Mouse (Mus musculus) heart, embryonic 16.5 days (tissue): ENCODE measurements around the gene Metrnl. TPM values are rescaled to one million over a fixed set of nuclear protein-coding genes. Genes with fewer than 3 reads are reported as not detected.

ENCODE experiments used
- ATAC-seq: fragments of 200-750 bp; cut with Nextera tagmentation; replicated peaks from 2 replicates; pipeline ENCODE4 v1.8.0; 2017; ENCODE audit warnings: moderate number of reproducible peaks; ENCODE audit not compliant: insufficient read depth, low FRiP score; ENCODE audit errors: extremely low read depth
- H3K27ac ChIP-seq: fragments of 300-500 bp; sonication (generic); 2 replicates; pipeline ENCODE4 v1.5.1; 2014; ENCODE audit warnings: mild to moderate bottlenecking, low read length, control low read depth, moderate library complexity
- H3K27me3 ChIP-seq: fragments of 300-500 bp; sonication (generic); 2 replicates; pipeline ENCODE4 v1.6.1; 2014; ENCODE audit warnings: low read length, mixed read lengths; ENCODE audit not compliant: control insufficient read depth, insufficient read depth
- H3K36me3 ChIP-seq: fragments of 300-500 bp; sonication (generic); 2 replicates; pipeline ENCODE4 v1.6.1; 2014; ENCODE audit not compliant: control insufficient read depth, insufficient read depth
- H3K4me1 ChIP-seq: fragments of 300-500 bp; sonication (generic); 2 replicates; pipeline ENCODE4 v1.6.1; 2014; ENCODE audit warnings: low read length, mixed read lengths; ENCODE audit not compliant: control insufficient read depth, insufficient read depth
- H3K4me2 ChIP-seq: fragments of 300-500 bp; sonication (generic); 2 replicates; pipeline ENCODE4 v1.6.1; 2014; ENCODE audit warnings: low read depth, mild to moderate bottlenecking, control low read depth, low read length
- H3K4me3 ChIP-seq: fragments of 300-500 bp; sonication (generic); 2 replicates; pipeline ENCODE4 v1.5.1; 2014; ENCODE audit warnings: mild to moderate bottlenecking, control low read depth, low read length
- H3K9ac ChIP-seq: fragments of 300-500 bp; sonication (generic); 2 replicates; pipeline ENCODE4 v1.6.1; 2014; ENCODE audit warnings: low read length, control low read depth
- H3K9me3 ChIP-seq: fragments of 300-500 bp; sonication (generic); replicated peaks from 2 replicates; pipeline ENCODE4 v1.6.1; 2016; ENCODE audit warnings: low read length; ENCODE audit not compliant: control insufficient read depth
- WGBS: fragments of 180-500 bp; shearing (Covaris S2); extraction: QIAGEN DNeasy Blood & Tissue Kit; methylation state at CpG from one replicate; pipeline ENCODE4 v1.1.7; 2014; 5-methylcytosine and 5-hydroxymethylcytosine counted together
- polyA plus RNA-seq: library from polyadenylated mRNA; unstranded; fragments of >200 nt; fragmentation: Nextera tagmentation; extraction: Ambion mirVana; gene quantifications from 2 replicates; pipeline ENCODE4 v1.2.1, GENCODE M21; 2015

Metrnl gene
- polyA plus RNA-seq, 1 experiment from 2014 or later, result 27.5 TPM

- ATAC-seq, result no peak
- H3K27me3 ChIP-seq, result no peaks in the 10 kb centered on the region
- peaks cover 4% of the 10 kb centered on the region for H3K4me1 ChIP-seq
- no peak overlapping the region for H3K4me3 ChIP-seq
- no peak overlapping the region for H3K9ac ChIP-seq
- no peaks in the 10 kb centered on the region for H3K9me3 ChIP-seq
- no peak overlapping the region for H3K27ac ChIP-seq
- H3K36me3 ChIP-seq, result no peaks in the 10 kb centered on the region
- no peak overlapping the region for H3K4me2 ChIP-seq
- 74% methylated on average over 4 of the region's 4 CpGs for WGBS
These were observed 4.1 kb upstream of the Metrnl start for GRCm38 (mm10) chr11:121697271-121697670.

- H3K9ac ChIP-seq, result no peak overlapping the region
- no peak overlapping the region for H3K4me2 ChIP-seq
- H3K4me3 ChIP-seq, result no peak overlapping the region
- no peak overlapping the region for H3K27ac ChIP-seq
- no peak for ATAC-seq
- peaks cover 4% of the 10 kb centered on the region for H3K4me1 ChIP-seq
- 71% methylated on average over 5 of the region's 5 CpGs for WGBS
- no peaks in the 10 kb centered on the region; the same call in 1 of the 2 replicates for H3K27me3 ChIP-seq
- no peaks in the 10 kb centered on the region for H3K36me3 ChIP-seq
- no peaks in the 10 kb centered on the region for H3K9me3 ChIP-seq
These were observed 2.9 kb upstream of the Metrnl start for GRCm38 (mm10) chr11:121698381-121698955.

GRCm38 (mm10) chr11:121702111-121702894, 959 bp downstream of the Metrnl start:
- Histone ChIP-seq H3K4me3 (peak overlapping the region; percentile 89), H3K4me1 (peaks cover 16% of the 10 kb centered on the region), H3K9ac (peak overlapping the region; percentile 88), H3K27me3 (peaks cover 6% of the 10 kb centered on the region; the same call in 1 of the 2 replicates), H3K9me3 (no peaks in the 10 kb centered on the region), H3K4me2 (peak overlapping the region; percentile 91), H3K27ac (peak overlapping the region; percentile 76), H3K36me3 (no peaks in the 10 kb centered on the region)
- under 1% methylated on average over 69 of the region's 69 CpGs for WGBS
- peak; percentile 94 for ATAC-seq

GRCm38 (mm10) chr11:121702895-121703618, 1.7 kb downstream of the Metrnl start:
- peaks cover 6% of the 10 kb centered on the region; the same call in 1 of the 2 replicates for H3K27me3 ChIP-seq
- peak overlapping the region; percentile 76 for H3K27ac ChIP-seq
- peak overlapping the region; percentile 88 for H3K9ac ChIP-seq
- peaks cover 16% of the 10 kb centered on the region for H3K4me1 ChIP-seq
- H3K9me3 ChIP-seq, result no peaks in the 10 kb centered on the region
- H3K36me3 ChIP-seq, result no peaks in the 10 kb centered on the region
- under 1% methylated on average over 40 of the region's 40 CpGs for WGBS
- H3K4me2 ChIP-seq, result peak overlapping the region; percentile 91
- H3K4me3 ChIP-seq, result peak overlapping the region; percentile 89
- ATAC-seq, result peak; percentile 18; the same call in 1 of the 2 replicates

GRCm38 (mm10) chr11:121703619-121704215, 2.4 kb downstream of the Metrnl start:
- H3K4me1 ChIP-seq, result peaks cover 16% of the 10 kb centered on the region
- no peak for ATAC-seq
- H3K4me3 ChIP-seq, result peak overlapping the region; percentile 89
- no peaks in the 10 kb centered on the region for H3K36me3 ChIP-seq
- H3K27ac ChIP-seq, result no peak overlapping the region
- H3K27me3 ChIP-seq, result peaks cover 6% of the 10 kb centered on the region; the same call in 1 of the 2 replicates
- no peaks in the 10 kb centered on the region for H3K9me3 ChIP-seq
- H3K9ac ChIP-seq, result peak overlapping the region; percentile 88
- 17% methylated on average over 16 of the region's 16 CpGs for WGBS
- H3K4me2 ChIP-seq, result peak overlapping the region; percentile 91

GRCm38 (mm10) chr11:121706521-121707005, 5.2 kb downstream of the Metrnl start:
- H3K4me1 ChIP-seq, result peaks cover 16% of the 10 kb centered on the region
- no peak overlapping the region for H3K4me3 ChIP-seq
- H3K27me3 ChIP-seq, result peaks cover 6% of the 10 kb centered on the region; the same call in 1 of the 2 replicates
- H3K36me3 ChIP-seq, result no peaks in the 10 kb centered on the region
- no peak for ATAC-seq
- no peak overlapping the region for H3K9ac ChIP-seq
- no peaks in the 10 kb centered on the region for H3K9me3 ChIP-seq
- no peak overlapping the region for H3K4me2 ChIP-seq
- no peak overlapping the region for H3K27ac ChIP-seq
- 35% methylated on average over 7 of the region's 7 CpGs for WGBS

- 0 out of 2 replicates have a peak, but pooled peaks cover 6% of the 10 kb centered on the region for H3K4me1 ChIP-seq
- ATAC-seq, result no peak
- WGBS, result 56% methylated on average over 4 of the region's 4 CpGs
- 0 out of 2 replicates have a peak, but pooled peaks cover 1% of the 10 kb centered on the region for H3K27me3 ChIP-seq
- no peak overlapping the region for H3K27ac ChIP-seq
- no peak overlapping the region for H3K4me3 ChIP-seq
- H3K9me3 ChIP-seq, result no peaks in the 10 kb centered on the region
- H3K4me2 ChIP-seq, result no peak overlapping the region
- no peaks in the 10 kb centered on the region for H3K36me3 ChIP-seq
- H3K9ac ChIP-seq, result no peak overlapping the region
These were observed 7.9 kb downstream of the Metrnl start for GRCm38 (mm10) chr11:121709278-121709677.

GRCm38 (mm10) chr11:121710245-121710644, 8.9 kb downstream of the Metrnl start:
- WGBS, result 95% methylated on average over 5 of the region's 5 CpGs
- Histone ChIP-seq H3K27ac (no peak overlapping the region), H3K4me3 (no peak overlapping the region), H3K36me3 (0 out of 2 replicates have a peak, but pooled peaks cover 5% of the 10 kb centered on the region), H3K27me3 (no peaks in the 10 kb centered on the region), H3K9ac (no peak overlapping the region), H3K4me2 (no peak overlapping the region), H3K9me3 (no peaks in the 10 kb centered on the region), H3K4me1 (0 out of 2 replicates have a peak, but pooled peaks cover 6% of the 10 kb centered on the region)
- no peak for ATAC-seq
